Mouse (Mus musculus) CH12F3 (cell line): ENCODE results near the gene Siah1b.

ENCODE experiments used
- in situ Hi-C: fragments of 300-500 bp; cut with MboI; formaldehyde crosslinking; loops from 2 replicates; pipeline ENCODE4 v1.14.3; 2020; ENCODE audit warnings: low sequenced_read_pairs

Gene Siah1b

GRCm38 (mm10) chrX:164035401-164035800 is 40.9 kb downstream of the Siah1b start:
- in situ Hi-C loops: no loop called here

GRCm38 (mm10) chrX:164032526-164032925 is 43.8 kb downstream of the Siah1b start:
- in situ Hi-C loops: no loop called here

- in situ Hi-C loops: no loop called here
Measured at GRCm38 (mm10) chrX:164027607-164028289, 48.5 kb downstream of the Siah1b start, which contains the start of gene Car5b. Gene Car5b, minus strand, starts transcription at chrX:164027997.
